Mouse (Mus musculus): ENCODE data around the gene Zfp820. TPM values are rescaled to one million over a fixed set of nuclear protein-coding genes. Genes with fewer than 3 reads are reported as not detected.
"Not testable (repeated sequence)": the region's sequence is repeated elsewhere in the genome, so short reads cannot be mapped to it uniquely, and the experiment has no call there.

Zfp820 gene
- 4.1 and 5.8 TPM in 2 replicates for polyA plus RNA-seq (2015; fragmentation: Nextera tagmentation; extraction: Ambion mirVana)

- Histone ChIP-seq H3K4me3 (ENCODE audit: low read length) (peak within 1 kb of the TSS; percentile 86), H3K4me2 (ENCODE audit: low read depth, low read length) (peak within 1 kb of the TSS; percentile 72), H3K27ac (ENCODE audit: low read length) (peak within 1 kb of the TSS; percentile 87), H3K27me3 (ENCODE audit: control insufficient read depth, insufficient read depth, low read length) (no peaks in the 10 kb centered on the region), H3K9ac (ENCODE audit: low read length) (peak within 1 kb of the TSS; percentile 90), H3K36me3 (ENCODE audit: control insufficient read depth, insufficient read depth) (no peaks in the 10 kb centered on the region), H3K4me1 (ENCODE audit: control insufficient read depth, insufficient read depth, low read length) (peaks cover 3% of the 10 kb centered on the region; the same call in 1 of the 2 replicates), H3K9me3 (replicated peaks; ENCODE audit: control insufficient read depth, low read length) (no peaks in the 10 kb centered on the region)
- 3% methylated on average over 22 of the region's 22 CpGs for WGBS
- peak; percentile 99 for ATAC-seq (replicated peaks; ENCODE audit: extremely low read depth, insufficient read depth, low FRiP score)
Measured at GRCm38 (mm10) chr17:21845545-21846321, at the start of gene Zfp820. Gene Zfp820, minus strand, starts transcription at chr17:21845772.

DNA sequence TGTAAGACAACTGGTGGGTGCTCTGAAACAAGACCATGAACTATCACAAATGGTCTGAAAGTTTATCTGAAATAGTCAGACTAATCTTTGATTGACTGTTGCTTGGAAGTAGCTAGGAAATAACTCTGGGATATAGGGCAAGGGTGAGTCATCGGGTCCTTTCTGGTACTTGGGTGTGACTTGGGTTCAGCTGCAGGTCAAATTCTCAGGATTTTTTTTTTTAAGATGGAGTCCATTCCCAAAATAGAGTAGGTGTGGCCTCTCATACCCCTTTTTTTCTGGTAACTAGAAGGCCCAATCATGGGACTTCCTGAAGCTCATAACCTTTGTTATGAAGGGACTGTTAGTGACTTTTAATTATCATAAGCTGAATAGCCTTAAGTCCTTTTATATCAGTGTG is 25.7 kb upstream of the Zfp820 start:
- no peak overlapping the region for H3K4me3 ChIP-seq (ENCODE audit: low read length)
- ATAC-seq (replicated peaks; ENCODE audit: extremely low read depth, insufficient read depth, low FRiP score) = no peak
- H3K4me2 ChIP-seq (ENCODE audit: low read depth, low read length) = no peak overlapping the region
- no peaks in the 10 kb centered on the region for H3K27me3 ChIP-seq (ENCODE audit: control insufficient read depth, insufficient read depth, low read length)
- no peaks in the 10 kb centered on the region for H3K36me3 ChIP-seq (ENCODE audit: control insufficient read depth, insufficient read depth)
- H3K9ac ChIP-seq (ENCODE audit: low read length) = no peak overlapping the region
- WGBS = 50% methylated on average over 1 of the region's 1 CpGs
- H3K9me3 ChIP-seq (replicated peaks; ENCODE audit: control insufficient read depth, low read length) = peaks cover 1% of the 10 kb centered on the region; the same call in 1 of the 2 replicates
- H3K27ac ChIP-seq (ENCODE audit: low read length) = no peak overlapping the region
- no peaks in the 10 kb centered on the region for H3K4me1 ChIP-seq (ENCODE audit: control insufficient read depth, insufficient read depth, low read length)

DNA sequence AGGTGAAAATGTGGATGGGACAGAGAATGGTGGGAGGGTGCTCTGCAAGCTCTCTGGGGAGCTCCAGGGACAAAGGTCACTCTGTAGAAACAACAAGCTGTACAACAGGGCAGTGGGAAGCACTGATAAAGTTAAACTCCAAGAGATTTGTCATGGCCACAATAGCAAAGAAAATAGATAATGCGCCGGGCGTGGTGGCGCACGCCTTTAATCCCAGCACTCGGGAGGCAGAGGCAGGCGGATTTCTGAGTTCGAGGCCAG is 680 bp upstream of the Zfp820 start:
- not testable (repeated sequence) for H3K4me2 ChIP-seq (ENCODE audit: low read depth, low read length); H3K27ac ChIP-seq (ENCODE audit: low read length); H3K36me3 ChIP-seq (ENCODE audit: control insufficient read depth, insufficient read depth); ATAC-seq (replicated peaks; ENCODE audit: extremely low read depth, insufficient read depth, low FRiP score); H3K4me3 ChIP-seq (ENCODE audit: low read length); H3K4me1 ChIP-seq (ENCODE audit: control insufficient read depth, insufficient read depth, low read length); H3K9ac ChIP-seq (ENCODE audit: low read length); H3K27me3 ChIP-seq (ENCODE audit: control insufficient read depth, insufficient read depth, low read length); H3K9me3 ChIP-seq (replicated peaks; ENCODE audit: control insufficient read depth, low read length)
- WGBS = 91% methylated on average over 6 of the region's 8 CpGs

DNA sequence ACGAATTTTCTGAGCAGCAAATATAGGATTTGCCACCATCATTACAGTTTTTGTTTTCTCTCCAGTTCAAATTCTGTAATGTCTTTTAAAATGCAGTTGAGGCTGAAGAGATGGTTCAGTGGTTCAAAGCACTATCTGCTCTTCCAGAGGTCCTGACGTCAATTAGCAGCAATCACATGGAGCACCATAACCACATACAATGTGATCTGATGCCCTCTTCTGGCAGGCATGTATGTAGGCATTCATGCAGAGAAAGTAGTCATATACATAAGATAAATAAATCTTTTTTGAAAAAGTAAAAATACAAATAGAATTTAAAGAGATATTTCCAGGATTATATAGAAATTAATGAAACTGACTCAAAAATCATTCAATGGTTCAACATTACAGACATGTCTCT is 7.1 kb downstream of the Zfp820 start:
- H3K4me2 ChIP-seq (ENCODE audit: low read depth, low read length) = no peak overlapping the region
- H3K27ac ChIP-seq (ENCODE audit: low read length) = no peak overlapping the region
- H3K4me3 ChIP-seq (ENCODE audit: low read length) = no peak overlapping the region
- ATAC-seq (replicated peaks; ENCODE audit: extremely low read depth, insufficient read depth, low FRiP score) = no peak
- H3K9me3 ChIP-seq (replicated peaks; ENCODE audit: control insufficient read depth, low read length) = no peaks in the 10 kb centered on the region
- no peaks in the 10 kb centered on the region; the same call in 1 of the 2 replicates for H3K36me3 ChIP-seq (ENCODE audit: control insufficient read depth, insufficient read depth)
- no peak overlapping the region for H3K9ac ChIP-seq (ENCODE audit: low read length)
- WGBS = 48% methylated on average over 2 of the region's 2 CpGs
- H3K27me3 ChIP-seq (ENCODE audit: control insufficient read depth, insufficient read depth, low read length) = no peaks in the 10 kb centered on the region
- H3K4me1 ChIP-seq (ENCODE audit: control insufficient read depth, insufficient read depth, low read length) = no peaks in the 10 kb centered on the region

DNA sequence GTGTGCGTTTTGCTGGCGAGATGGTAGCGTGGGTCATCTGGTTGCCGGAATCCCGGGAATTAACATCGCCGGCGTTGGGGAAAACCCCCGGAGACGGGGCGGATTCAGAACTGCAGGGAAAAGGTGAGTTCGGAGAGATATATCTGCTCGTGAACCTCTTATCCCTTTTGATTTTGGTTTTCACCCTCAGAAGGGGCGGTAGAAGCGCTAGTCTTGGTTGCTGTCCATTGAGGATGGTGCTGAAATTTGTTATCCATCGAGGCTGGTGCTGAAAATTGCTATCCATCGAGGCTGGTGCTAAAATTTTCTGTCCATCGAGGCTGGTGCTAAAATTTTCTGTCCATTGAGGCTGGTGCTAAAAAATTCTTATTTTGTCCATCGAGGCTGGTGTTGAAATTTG is 44.2 kb downstream of the Zfp820 start:
- WGBS = 44% methylated on average over 19 of the region's 19 CpGs
- H3K4me1 ChIP-seq (ENCODE audit: control insufficient read depth, insufficient read depth, low read length); ATAC-seq (replicated peaks; ENCODE audit: extremely low read depth, insufficient read depth, low FRiP score): not testable (repeated sequence)

DNA sequence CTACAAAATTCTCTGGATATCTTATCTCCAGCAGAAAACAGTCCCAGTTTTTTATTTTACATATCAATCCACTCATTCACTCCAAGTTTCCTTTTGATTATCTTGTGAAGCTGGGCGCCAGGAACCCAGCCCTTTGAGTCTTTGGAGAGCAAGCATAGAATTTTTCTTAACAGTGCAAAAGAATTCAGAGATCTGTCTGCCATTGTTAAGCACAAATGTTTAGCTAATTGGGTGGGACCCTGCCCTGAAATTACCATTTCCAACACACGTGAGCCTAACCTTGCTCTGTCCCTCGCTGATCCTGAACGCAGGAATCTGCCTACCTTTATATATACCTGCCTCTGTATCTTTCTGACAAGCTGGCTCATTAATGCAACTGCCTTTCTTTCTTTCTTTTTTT is 53.3 kb downstream of the Zfp820 start:
- Histone ChIP-seq H3K36me3 (ENCODE audit: control insufficient read depth, insufficient read depth) (no peaks in the 10 kb centered on the region), H3K9ac (ENCODE audit: low read length) (no peak overlapping the region), H3K27ac (ENCODE audit: low read length) (no peak overlapping the region), H3K27me3 (ENCODE audit: control insufficient read depth, insufficient read depth, low read length) (no peaks in the 10 kb centered on the region), H3K4me2 (ENCODE audit: low read depth, low read length) (no peak overlapping the region), H3K9me3 (replicated peaks; ENCODE audit: control insufficient read depth, low read length) (0 out of 2 replicates have a peak, but pooled peaks cover 8% of the 10 kb centered on the region), H3K4me3 (ENCODE audit: low read length) (no peak overlapping the region), H3K4me1 (ENCODE audit: control insufficient read depth, insufficient read depth, low read length) (no peaks in the 10 kb centered on the region)
- 67% methylated on average over 4 of the region's 4 CpGs for WGBS
- no peak for ATAC-seq (replicated peaks; ENCODE audit: extremely low read depth, insufficient read depth, low FRiP score)

More for the DNA sequence above, 44.2 kb downstream of the Zfp820 start:
- H3K4me2 ChIP-seq (ENCODE audit: low read depth, low read length); H3K4me3 ChIP-seq (ENCODE audit: low read length); H3K27me3 ChIP-seq (ENCODE audit: control insufficient read depth, insufficient read depth, low read length); H3K36me3 ChIP-seq (ENCODE audit: control insufficient read depth, insufficient read depth); H3K9ac ChIP-seq (ENCODE audit: low read length); H3K27ac ChIP-seq (ENCODE audit: low read length); H3K9me3 ChIP-seq (replicated peaks; ENCODE audit: control insufficient read depth, low read length): not testable (repeated sequence)

GRCm38 (mm10) chr17:21770336-21770735 is 75.2 kb downstream of the Zfp820 start:
- H3K9ac ChIP-seq (ENCODE audit: low read length) = no peak overlapping the region
- H3K36me3 ChIP-seq (ENCODE audit: control insufficient read depth, insufficient read depth) = no peaks in the 10 kb centered on the region
- no peak overlapping the region for H3K27ac ChIP-seq (ENCODE audit: low read length)
- H3K4me1 ChIP-seq (ENCODE audit: control insufficient read depth, insufficient read depth, low read length) = no peaks in the 10 kb centered on the region
- H3K4me2 ChIP-seq (ENCODE audit: low read depth, low read length) = no peak overlapping the region
- no peaks in the 10 kb centered on the region for H3K9me3 ChIP-seq (replicated peaks; ENCODE audit: control insufficient read depth, low read length)
- ATAC-seq (replicated peaks; ENCODE audit: extremely low read depth, insufficient read depth, low FRiP score) = no peak
- H3K27me3 ChIP-seq (ENCODE audit: control insufficient read depth, insufficient read depth, low read length) = no peaks in the 10 kb centered on the region
- no peak overlapping the region for H3K4me3 ChIP-seq (ENCODE audit: low read length)
- 78% methylated on average over 2 of the region's 2 CpGs for WGBS

Other genes with a start within 250 kb of the Zfp820 start
- 2.9 and 3.3 TPM in 2 replicates for gene Zfp983, start 195.1 kb downstream of the Zfp820 start, polyA plus RNA-seq (2015; fragmentation: Nextera tagmentation; extraction: Ambion mirVana)
- 4.9 and 7.0 TPM in 2 replicates for gene Gm10226, start 153.9 kb downstream of the Zfp820 start, polyA plus RNA-seq (2015; fragmentation: Nextera tagmentation; extraction: Ambion mirVana)
- 5.1 and 5.4 TPM in 2 replicates for gene Zfp760, start 138.0 kb downstream of the Zfp820 start, polyA plus RNA-seq (2015; fragmentation: Nextera tagmentation; extraction: Ambion mirVana)
- gene Zfp229, start 115.0 kb downstream of the Zfp820 start, polyA plus RNA-seq (2015; fragmentation: Nextera tagmentation; extraction: Ambion mirVana) = 4.9 and 5.5 TPM in 2 replicates
- 4.1 and 5.6 TPM in 2 replicates for gene Zfp995, start 64.2 kb upstream of the Zfp820 start, polyA plus RNA-seq (2015; fragmentation: Nextera tagmentation; extraction: Ambion mirVana)
- 11.1 and 12.4 TPM in 2 replicates for gene Zfp942, start 116.7 kb upstream of the Zfp820 start, polyA plus RNA-seq (2015; fragmentation: Nextera tagmentation; extraction: Ambion mirVana)
- 13.8 and 16.4 TPM in 2 replicates for gene Zfp943, start 116.8 kb upstream of the Zfp820 start, polyA plus RNA-seq (2015; fragmentation: Nextera tagmentation; extraction: Ambion mirVana)

Measured in heart, embryonic 16.5 days (tissue).